Mouse (Mus musculus): ENCODE results near the gene Gm20878. TPM values are rescaled to one million over a fixed set of nuclear protein-coding genes. Genes with fewer than 3 reads are reported as not detected.
"Not testable (repeated sequence)": the region's sequence is repeated elsewhere in the genome, so short reads cannot be mapped to it uniquely, and the experiment has no call there.

Gene Gm20878
- under 1 TPM in 1 of 4 experiments, not detected in 3; 0.52 TPM for total RNA-seq (2022)

GRCm38 (mm10) chr4:41941272-41941671 is at the start of gene Gm20878:
Gene Gm20878 (plus strand): TSS chr4:41941572.
- DNase-seq (ENCODE audit: low spot score in 2 of 2) = not testable (repeated sequence)

GRCm38 (mm10) chr4:41903310-41903709 is 38.1 kb upstream of the Gm20878 start, which contains the start of gene Gm21541:
Gene Gm21541 (plus strand): TSS chr4:41903610.
- DNase-seq (ENCODE audit: low spot score in 2 of 2) = not testable (repeated sequence)

- not testable (repeated sequence) for DNase-seq (ENCODE audit: low spot score in 2 of 2)
These were observed 24.4 kb downstream of the Gm20878 start, which contains the start of gene Fam205a4 for GRCm38 (mm10) chr4:41965758-41966157. Gene Fam205a4 (plus strand): TSS chr4:41966058.

Other genes with a start within 250 kb of the Gm20878 start
- gene Cntfr, start 244.5 kb upstream of the Gm20878 start, total RNA-seq (2022) = 10 to 100 TPM; 17.8 to 25.6 (median 22.5) TPM
- 10 to 100 TPM; 41.4 to 51.9 (median 49.4) TPM for gene Il11ra1, start 241.6 kb upstream of the Gm20878 start, total RNA-seq (2022)
- 10 to 100 TPM; 57.2 to 67.4 (median 59.9) TPM for gene Rpp25l, start 228.0 kb upstream of the Gm20878 start, total RNA-seq (2022)
- 10 to 100 TPM; 39.1 to 50.9 (median 40.7) TPM for gene Dctn3, start 218.4 kb upstream of the Gm20878 start, total RNA-seq (2022)
- not detected for gene Arid3c, start 210.4 kb upstream of the Gm20878 start, total RNA-seq (2022)
- gene Galt, start 186.3 kb upstream of the Gm20878 start, total RNA-seq (2022) = 10 to 100 TPM; 26.3 to 29.3 (median 27.4) TPM
- gene Sigmar1, start 185.4 kb upstream of the Gm20878 start, total RNA-seq (2022) = 1 to 10 TPM; 5.9 to 8.9 (median 6.7) TPM
- gene Ccl27a, start 167.3 kb upstream of the Gm20878 start, total RNA-seq (2022) = 10 to 100 TPM; 15.0 to 21.0 (median 18.9) TPM
- not detected for gene Gm21541, start 38.0 kb upstream of the Gm20878 start, total RNA-seq (2022)
- under 1 TPM in 1 of 4 experiments, not detected in 3; 0.08 TPM for gene Fam205a4, start 24.5 kb downstream of the Gm20878 start, total RNA-seq (2022)
- not detected for gene Gm21093, start 93.2 kb downstream of the Gm20878 start, total RNA-seq (2022)
- not detected for gene Gm3893, start 149.6 kb downstream of the Gm20878 start, total RNA-seq (2022)
- gene Gm13304, start 173.2 kb downstream of the Gm20878 start, total RNA-seq (2022) = 10 to 100 TPM in 2 of 4 experiments, 1 to 10 TPM in 2; 6.3 to 13.8 (median 10.2) TPM
- gene Gm13306, start 211.9 kb downstream of the Gm20878 start, total RNA-seq (2022) = not detected
- gene Gm13305, start 227.0 kb downstream of the Gm20878 start, total RNA-seq (2022) = 1 to 10 TPM in 1 of 4 experiments, under 1 TPM in 1, not detected in 2; 0.75 to 1.8 TPM